15 mouse cellular contexts compared by ENCODE assay signal in the genomic region with DNA sequence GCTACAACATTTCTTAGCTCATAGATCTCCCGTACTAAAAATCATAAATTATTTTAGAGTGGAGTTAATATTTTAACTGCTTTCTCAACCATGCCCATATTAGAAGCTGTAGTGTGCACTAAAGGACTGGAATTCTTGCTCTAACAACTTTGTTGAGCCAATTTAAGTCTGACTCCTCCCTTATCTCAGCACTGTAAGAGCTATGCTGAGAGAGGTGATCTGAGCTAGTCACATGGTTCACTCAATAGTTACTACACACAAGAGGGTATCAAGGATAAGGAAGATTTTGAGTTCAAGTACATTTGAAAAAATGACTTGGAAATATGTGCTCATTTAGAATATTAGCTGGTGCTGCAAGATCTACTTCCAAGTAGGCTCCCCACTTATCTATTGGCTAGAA.
"Had no signal": no experiment of that assay in that cellular context is flagged by ENCODE, and none has a peak within 500 bp of the region (broad histone marks: within the 10 kb centered on the region; RNA-seq: fewer than 3 reads in every experiment).

No protein-coding gene starts in this region.

- H3K9ac ChIP-seq: neural tube, embryonic 15.5 days; stomach, embryonic 15.5 days had no signal

- H3K4me3 ChIP-seq: neural tube, embryonic 15.5 days; stomach, embryonic 15.5 days had no signal

- H3K36me3 ChIP-seq: neural tube, embryonic 15.5 days; stomach, embryonic 15.5 days had no signal

- H3K4me2 ChIP-seq: neural tube, embryonic 15.5 days; stomach, embryonic 15.5 days had no signal

- DNase-seq: retina, postnatal 1 day; right cerebral cortex, adult 18-20 months; right cerebral cortex, postnatal 14 days; right cerebral cortex, postnatal 25 days; right cerebral cortex, postnatal 4 days; spleen, adult 18-20 months; thymus, adult 18-20 months; thymus, adult 2 months; thymus, postnatal 14 days; thymus, postnatal 25 days; thymus, postnatal 36 days; thymus, postnatal 4 days had no signal

- H3K27ac ChIP-seq: neural tube, embryonic 15.5 days; stomach, embryonic 15.5 days; stomach, postnatal 0 days had no signal

- H3K4me1 ChIP-seq: neural tube, embryonic 15.5 days; stomach, embryonic 15.5 days had no signal

- H3K27me3 ChIP-seq: neural tube, embryonic 15.5 days; stomach, embryonic 15.5 days had no signal

- H3K9me3 ChIP-seq: neural tube, embryonic 15.5 days; stomach, embryonic 15.5 days had no signal
